Mouse (Mus musculus): ENCODE data around the gene Gm29609. TPM values are rescaled to one million over a fixed set of nuclear protein-coding genes. Genes with fewer than 3 reads are reported as not detected.
A peak's percentile ranks its signal among the peaks of the same experiment; 100 is the strongest.

Gm29609 gene
- polyA plus RNA-seq, 1 experiment from 2014 or later = 1.1 TPM

- Histone ChIP-seq H3K27ac (peak overlapping the region; percentile 99), H3K9me3 (no peaks in the 10 kb centered on the region), H3K27me3 (no peaks in the 10 kb centered on the region), H3K36me3 (peaks cover 3% of the 10 kb centered on the region; the same call in 1 of the 2 replicates), H3K4me2 (peak overlapping the region; percentile 83), H3K9ac (peak overlapping the region; percentile 67), H3K4me3 (peak overlapping the region; percentile 81), H3K4me1 (peaks cover 10% of the 10 kb centered on the region; the same call in 1 of the 2 replicates)
- under 1% methylated on average over 25 of the region's 25 CpGs for WGBS
- peak; percentile 52 for ATAC-seq (ENCODE audit: borderline replicate concordance, extremely low read depth, low FRiP score, low TSS enrichment)
These were observed 378 bp downstream of the Gm29609 start for GRCm38 (mm10) chr5:31179301-31179765.

DNA sequence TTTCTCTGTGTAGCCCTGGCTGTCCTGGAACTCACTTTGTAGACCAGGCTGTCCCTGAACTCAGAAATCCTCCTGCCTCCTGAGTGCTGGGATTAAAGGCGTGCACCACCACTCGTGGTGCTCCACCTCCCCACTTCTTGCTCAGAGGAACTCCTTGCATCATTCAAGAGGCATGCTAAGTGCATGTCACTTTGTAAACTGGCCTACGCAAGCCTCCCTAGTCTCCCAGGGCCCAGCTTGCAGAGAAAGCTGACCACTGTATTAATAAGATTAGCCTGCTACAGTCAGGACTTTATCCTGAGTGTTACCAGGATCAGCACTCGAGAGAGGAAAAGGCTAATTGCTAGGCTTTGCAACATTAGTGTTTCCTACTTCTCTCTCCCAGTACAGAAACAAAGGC is 11.1 kb downstream of the Gm29609 start:
- peaks cover 94% of the 10 kb centered on the region for H3K36me3 ChIP-seq
- no peaks in the 10 kb centered on the region for H3K9me3 ChIP-seq
- no peaks in the 10 kb centered on the region for H3K27me3 ChIP-seq
- no peak overlapping the region for H3K27ac ChIP-seq
- ATAC-seq (ENCODE audit: borderline replicate concordance, extremely low read depth, low FRiP score, low TSS enrichment) = no peak
- no peak overlapping the region for H3K4me3 ChIP-seq
- WGBS = 74% methylated on average over 4 of the region's 4 CpGs
- no peak overlapping the region for H3K9ac ChIP-seq
- no peaks in the 10 kb centered on the region for H3K4me1 ChIP-seq
- no peak overlapping the region for H3K4me2 ChIP-seq

GRCm38 (mm10) chr5:31164878-31165277 is 14.8 kb downstream of the Gm29609 start:
- Histone ChIP-seq H3K4me1 (no peaks in the 10 kb centered on the region), H3K36me3 (peaks cover 89% of the 10 kb centered on the region), H3K4me3 (no peak overlapping the region), H3K27me3 (no peaks in the 10 kb centered on the region), H3K9me3 (no peaks in the 10 kb centered on the region), H3K4me2 (no peak overlapping the region), H3K9ac (no peak overlapping the region), H3K27ac (no peak overlapping the region)
- no peak for ATAC-seq (ENCODE audit: borderline replicate concordance, extremely low read depth, low FRiP score, low TSS enrichment)
- 85% methylated on average over 1 of the region's 1 CpGs for WGBS

DNA sequence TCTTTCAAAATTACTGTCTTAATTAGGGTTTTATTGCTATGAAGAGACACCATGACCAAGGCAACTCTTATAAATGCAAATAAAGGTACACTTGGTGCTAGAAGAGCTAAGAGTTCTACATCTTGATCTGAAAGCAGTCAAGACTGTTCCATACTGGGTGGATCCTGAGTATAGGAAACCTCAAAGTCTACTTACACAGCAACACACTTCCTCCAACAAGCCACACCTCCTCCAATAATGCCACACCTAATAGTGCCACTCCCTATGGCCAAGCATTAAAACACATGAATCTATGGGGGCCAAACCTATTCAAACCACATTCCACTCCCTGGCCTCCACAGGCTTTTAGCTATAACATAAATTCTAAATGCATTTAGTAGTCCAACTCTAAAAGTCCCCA is 17.2 kb downstream of the Gm29609 start:
- Histone ChIP-seq H3K9ac (no peak overlapping the region), H3K4me2 (no peak overlapping the region), H3K4me3 (no peak overlapping the region), H3K36me3 (peaks cover 89% of the 10 kb centered on the region), H3K27me3 (no peaks in the 10 kb centered on the region), H3K4me1 (no peaks in the 10 kb centered on the region), H3K9me3 (no peaks in the 10 kb centered on the region), H3K27ac (no peak overlapping the region)
- no peak for ATAC-seq (ENCODE audit: borderline replicate concordance, extremely low read depth, low FRiP score, low TSS enrichment)

DNA sequence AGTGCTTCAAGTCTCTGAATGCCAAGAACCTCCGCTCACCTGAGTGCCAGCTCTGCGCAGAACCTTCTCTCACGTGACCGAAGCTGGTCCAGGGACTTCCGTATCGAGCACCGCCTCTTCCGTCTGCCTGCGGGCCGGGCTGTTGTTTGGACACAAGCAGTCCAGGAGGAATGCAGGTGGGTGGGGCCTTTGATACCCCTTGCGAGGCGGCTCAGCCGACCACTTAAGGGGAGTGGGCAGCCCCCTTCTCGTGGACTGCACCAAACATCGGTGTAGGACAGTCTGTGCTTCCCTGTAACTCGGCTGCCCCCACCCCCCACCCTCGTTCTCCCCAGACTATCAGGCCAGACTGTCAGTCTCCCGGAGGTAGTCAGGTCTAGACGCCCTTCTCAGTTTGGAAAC is 25.6 kb downstream of the Gm29609 start, which contains the start of gene Mpv17:
TSS of gene Mpv17 (minus strand) at position 100 of the 402 bp plus-strand sequence.
- Histone ChIP-seq H3K9me3 (no peaks in the 10 kb centered on the region), H3K4me1 (peaks cover 16% of the 10 kb centered on the region), H3K9ac (peak within 1 kb of the TSS; percentile 80), H3K4me2 (peak within 1 kb of the TSS; percentile 86), H3K4me3 (peak within 1 kb of the TSS; percentile 75), H3K27ac (peak within 1 kb of the TSS; percentile 78), H3K27me3 (no peaks in the 10 kb centered on the region), H3K36me3 (peaks cover 38% of the 10 kb centered on the region)
- ATAC-seq (ENCODE audit: borderline replicate concordance, extremely low read depth, low FRiP score, low TSS enrichment) = peak; percentile 89
- under 1% methylated on average over 19 of the region's 19 CpGs for WGBS

GRCm38 (mm10) chr5:31153516-31154151 is 26.1 kb downstream of the Gm29609 start:
- Histone ChIP-seq H3K27ac (peak overlapping the region; percentile 78; the same call in 1 of the 2 replicates), H3K4me3 (peak overlapping the region; percentile 75), H3K27me3 (no peaks in the 10 kb centered on the region), H3K4me2 (peak overlapping the region; percentile 86), H3K36me3 (peaks cover 33% of the 10 kb centered on the region), H3K9ac (peak overlapping the region; percentile 80), H3K4me1 (peaks cover 16% of the 10 kb centered on the region), H3K9me3 (no peaks in the 10 kb centered on the region)
- peak; percentile 15; the same call in 1 of the 2 replicates for ATAC-seq (ENCODE audit: borderline replicate concordance, extremely low read depth, low FRiP score, low TSS enrichment)
- 31% methylated on average over 6 of the region's 6 CpGs for WGBS

DNA sequence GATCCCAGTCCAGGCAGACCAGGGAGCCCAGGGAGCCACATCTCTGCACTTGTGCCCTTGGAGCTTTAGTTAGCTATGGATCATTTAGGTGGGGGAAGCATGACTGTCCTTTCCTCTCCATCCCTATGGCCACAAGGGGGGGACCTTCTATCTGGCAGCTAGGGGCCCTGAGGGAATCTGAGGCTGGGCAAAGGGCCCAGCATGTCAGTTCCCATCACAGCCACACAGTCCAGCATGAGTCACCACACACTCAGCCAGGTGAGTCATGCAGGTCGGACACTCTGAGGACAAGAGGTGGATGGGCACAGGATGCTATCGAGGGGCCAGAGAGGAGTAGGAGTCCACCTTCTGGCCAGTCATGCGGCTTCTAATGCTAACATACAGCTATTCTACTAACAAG is 28.0 kb downstream of the Gm29609 start:
- ATAC-seq (ENCODE audit: borderline replicate concordance, extremely low read depth, low FRiP score, low TSS enrichment) = no peak
- no peak overlapping the region for H3K9ac ChIP-seq
- H3K4me3 ChIP-seq = no peak overlapping the region
- no peak overlapping the region for H3K4me2 ChIP-seq
- no peaks in the 10 kb centered on the region for H3K9me3 ChIP-seq
- peaks cover 14% of the 10 kb centered on the region for H3K36me3 ChIP-seq
- H3K27ac ChIP-seq = no peak overlapping the region
- H3K27me3 ChIP-seq = no peaks in the 10 kb centered on the region
- H3K4me1 ChIP-seq = peaks cover 16% of the 10 kb centered on the region
- WGBS = 75% methylated on average over 3 of the region's 3 CpGs

DNA sequence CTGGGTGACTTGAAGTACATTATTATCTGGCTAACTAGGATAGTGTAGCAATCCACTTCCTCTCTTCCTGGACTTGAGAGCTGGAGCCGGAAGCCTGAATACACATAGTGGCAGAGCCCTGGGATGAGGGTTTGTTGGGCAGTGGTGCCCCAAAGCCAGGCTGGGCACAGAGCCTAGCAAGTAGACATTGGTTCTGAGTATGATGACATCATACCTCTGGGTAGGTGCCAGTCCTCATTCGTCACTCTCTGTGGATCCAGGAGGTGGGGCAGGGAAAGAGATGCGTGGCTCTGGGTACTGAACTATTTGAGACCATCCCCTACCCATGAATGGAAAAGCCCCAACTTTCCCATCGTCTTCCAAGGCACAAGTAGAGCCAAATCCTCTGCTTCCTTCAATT is 29.9 kb downstream of the Gm29609 start:
- whole genome bisulfite sequencing = 84% methylated on average over 4 of the region's 4 CpGs
- Histone ChIP-seq H3K4me1 (peaks cover 14% of the 10 kb centered on the region), H3K27me3 (no peaks in the 10 kb centered on the region), H3K27ac (no peak overlapping the region), H3K4me2 (no peak overlapping the region), H3K9ac (no peak overlapping the region), H3K36me3 (peaks cover 8% of the 10 kb centered on the region), H3K9me3 (no peaks in the 10 kb centered on the region), H3K4me3 (no peak overlapping the region)
- no peak for ATAC-seq (ENCODE audit: borderline replicate concordance, extremely low read depth, low FRiP score, low TSS enrichment)

DNA sequence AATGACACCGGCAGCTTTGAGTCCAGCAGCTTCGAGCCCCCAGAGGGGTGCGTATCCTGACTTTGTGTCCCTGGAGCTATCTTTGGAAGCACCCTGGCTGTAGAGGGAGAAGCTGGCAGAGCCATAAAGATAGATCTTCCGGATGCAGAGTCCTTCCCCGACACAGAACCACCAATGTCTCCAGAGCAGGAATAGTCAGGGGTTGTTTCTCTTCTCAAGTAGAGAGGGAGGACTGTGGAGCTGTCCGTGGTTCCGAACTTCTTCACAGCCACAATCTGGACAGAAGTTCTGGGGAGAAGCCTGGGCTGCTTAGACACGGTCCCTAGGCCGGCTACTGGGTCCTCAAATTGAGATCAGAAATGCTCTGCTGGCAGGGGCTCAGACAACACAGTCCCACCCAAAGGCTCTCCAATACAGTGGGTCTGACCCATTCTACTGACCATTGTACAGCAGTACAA is 40.7 kb downstream of the Gm29609 start:
- ATAC-seq (ENCODE audit: borderline replicate concordance, extremely low read depth, low FRiP score, low TSS enrichment) = no peak; the same call in 1 of the 2 replicates
- peak overlapping the region; percentile 31 for H3K4me2 ChIP-seq
- H3K27me3 ChIP-seq = peaks cover 62% of the 10 kb centered on the region
- H3K27ac ChIP-seq = no peak overlapping the region
- peaks cover 9% of the 10 kb centered on the region for H3K4me1 ChIP-seq
- no peaks in the 10 kb centered on the region for H3K9me3 ChIP-seq
- H3K36me3 ChIP-seq = peaks cover 8% of the 10 kb centered on the region
- no peak overlapping the region for H3K9ac ChIP-seq
- peak overlapping the region; percentile 23 for H3K4me3 ChIP-seq
- WGBS = 11% methylated on average over 9 of the region's 9 CpGs

GRCm38 (mm10) chr5:31138241-31138967 is 41.3 kb downstream of the Gm29609 start, which contains the start of gene Ucn:
Gene Ucn, minus strand, starts transcription at chr5:31138829.
- H3K36me3 ChIP-seq = peaks cover 7% of the 10 kb centered on the region; the same call in 1 of the 2 replicates
- H3K4me2 ChIP-seq = peak within 1 kb of the TSS; percentile 31
- peak within 1 kb of the TSS; percentile 23 for H3K4me3 ChIP-seq
- WGBS = 2% methylated on average over 52 of the region's 52 CpGs
- ATAC-seq (ENCODE audit: borderline replicate concordance, extremely low read depth, low FRiP score, low TSS enrichment) = no peak
- H3K4me1 ChIP-seq = peaks cover 9% of the 10 kb centered on the region
- H3K27me3 ChIP-seq = peaks cover 68% of the 10 kb centered on the region
- H3K27ac ChIP-seq = no peak within 1 kb of the TSS
- no peaks in the 10 kb centered on the region for H3K9me3 ChIP-seq
- no peak within 1 kb of the TSS for H3K9ac ChIP-seq

DNA sequence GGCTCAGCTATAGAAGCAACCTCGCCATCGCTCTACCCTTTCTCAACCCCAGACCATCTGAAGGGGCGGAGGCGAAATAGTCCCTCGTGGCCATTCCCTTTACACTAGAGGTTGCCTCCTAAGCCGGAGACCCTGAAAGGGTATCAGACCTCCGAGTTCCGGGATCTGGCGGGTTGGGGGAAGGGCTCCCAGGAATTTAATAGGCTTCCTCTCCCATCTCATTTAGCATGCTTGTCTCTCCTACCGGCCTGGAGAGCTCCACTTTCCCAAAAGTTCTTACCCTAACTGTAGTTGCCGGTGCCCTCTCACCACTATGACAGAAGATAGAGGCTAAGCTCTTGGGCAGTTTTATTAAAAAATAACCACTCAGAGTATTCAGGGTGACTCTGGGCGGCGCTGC is 42.1 kb downstream of the Gm29609 start:
- Histone ChIP-seq H3K4me3 (no peak overlapping the region; the same call in 1 of the 2 replicates), H3K9ac (no peak overlapping the region), H3K4me1 (peaks cover 9% of the 10 kb centered on the region), H3K4me2 (peak overlapping the region; percentile 31), H3K27ac (no peak overlapping the region), H3K9me3 (no peaks in the 10 kb centered on the region), H3K27me3 (peaks cover 69% of the 10 kb centered on the region), H3K36me3 (peaks cover 7% of the 10 kb centered on the region; the same call in 1 of the 2 replicates)
- WGBS = 2% methylated on average over 13 of the region's 13 CpGs
- ATAC-seq (ENCODE audit: borderline replicate concordance, extremely low read depth, low FRiP score, low TSS enrichment) = no peak

All from lung, embryonic 15.5 days (tissue).